Mouse (Mus musculus) stomach, embryonic 14.5 days (tissue): Measurements from ENCODE around the gene Rbm4b. TPM values are rescaled to one million over a fixed set of nuclear protein-coding genes. Genes with fewer than 3 reads are reported as not detected.
"Not testable (repeated sequence)": the region's sequence is repeated elsewhere in the genome, so short reads cannot be mapped to it uniquely, and the experiment has no call there.

Source experiments
- ATAC-seq: fragments of 200-750 bp; cut with Nextera tagmentation; 2 replicates; pipeline ENCODE4 v1.8.0; 2017; ENCODE audit warnings: low read depth, moderate TSS enrichment; ENCODE audit not compliant: insufficient number of reproducible peaks, insufficient read depth, low FRiP score
- H3K27ac ChIP-seq: fragments of 300-500 bp; sonication (generic); 2 replicates; pipeline ENCODE4 v1.5.1; 2014; ENCODE audit warnings: mild to moderate bottlenecking, low read length, moderate library complexity, mixed read lengths
- H3K27me3 ChIP-seq: fragments of 300-500 bp; sonication (generic); 2 replicates; pipeline ENCODE4 v1.6.1; 2014; ENCODE audit warnings: low read length, control low read depth, mixed read lengths; ENCODE audit not compliant: control insufficient read depth, insufficient read depth
- H3K36me3 ChIP-seq: fragments of 300-500 bp; sonication (generic); 2 replicates; pipeline ENCODE4 v1.6.1; 2014; ENCODE audit warnings: mild to moderate bottlenecking, control low read depth, low read length, moderate library complexity, mixed read lengths; ENCODE audit not compliant: control insufficient read depth, insufficient read depth
- H3K4me1 ChIP-seq: fragments of 300-500 bp; sonication (generic); 2 replicates; pipeline ENCODE4 v1.6.1; 2014; ENCODE audit warnings: low read length, control low read depth, mixed read lengths; ENCODE audit not compliant: control insufficient read depth, insufficient read depth
- H3K4me2 ChIP-seq: fragments of 300-500 bp; sonication (generic); replicated peaks from 2 replicates; pipeline ENCODE4 v1.6.1; 2014; ENCODE audit warnings: low read depth, low read length, control low read depth
- H3K4me3 ChIP-seq: fragments of 300-500 bp; sonication (generic); 2 replicates; pipeline ENCODE4 v1.5.1; 2014; ENCODE audit warnings: low read depth, low read length, control low read depth
- H3K9ac ChIP-seq: fragments of 300-500 bp; sonication (generic); replicated peaks from 2 replicates; pipeline ENCODE4 v1.6.1; 2014; ENCODE audit warnings: low read depth, mild to moderate bottlenecking, control low read depth, low read length, moderate library complexity, mixed read lengths
- H3K9me3 ChIP-seq: fragments of 300-500 bp; sonication (generic); 2 replicates; pipeline ENCODE4 v1.6.1; 2016; ENCODE audit warnings: low read depth, low read length, control low read depth; ENCODE audit not compliant: control insufficient read depth
- WGBS: fragments of 180-500 bp; shearing (Covaris S2); extraction: QIAGEN DNeasy Blood & Tissue Kit; methylation state at CpG from one replicate; pipeline ENCODE4 v1.1.7; 2014; 5-methylcytosine and 5-hydroxymethylcytosine counted together
- polyA plus RNA-seq: library from polyadenylated mRNA; unstranded; fragments of >200 nt; fragmentation: Nextera tagmentation; extraction: Ambion mirVana; gene quantifications from 2 replicates; pipeline ENCODE4 v1.2.1, GENCODE M21; 2014

Gene Rbm4b
- polyA plus RNA-seq, 1 experiment from 2014 or later: 79.1 TPM

- Histone ChIP-seq H3K27ac (peak overlapping the region; percentile 95), H3K4me2 (peak overlapping the region; percentile 46), H3K9ac (peak overlapping the region; percentile 71; the same call in 1 of the 2 replicates), H3K4me1 (peaks cover 11% of the 10 kb centered on the region), H3K4me3 (peak overlapping the region; percentile 93)
- not testable (repeated sequence) for H3K27me3 ChIP-seq, H3K9me3 ChIP-seq, ATAC-seq, H3K36me3 ChIP-seq
- WGBS: 77% methylated on average over 8 of the region's 8 CpGs
Observed at GRCm38 (mm10) chr19:4812334-4812949, 56.1 kb downstream of the Rbm4b start.

GRCm38 (mm10) chr19:4813015-4813414 is 56.7 kb downstream of the Rbm4b start:
- no peaks in the 10 kb centered on the region for H3K27me3 ChIP-seq
- no peak overlapping the region for H3K4me2 ChIP-seq
- H3K9ac ChIP-seq: no peak overlapping the region
- H3K27ac ChIP-seq: no peak overlapping the region
- H3K4me3 ChIP-seq: no peak overlapping the region
- WGBS: 82% methylated on average over 6 of the region's 6 CpGs
- H3K9me3 ChIP-seq: no peaks in the 10 kb centered on the region
- peaks cover 11% of the 10 kb centered on the region for H3K4me1 ChIP-seq
- no peaks in the 10 kb centered on the region for H3K36me3 ChIP-seq
- no peak for ATAC-seq

Other genes starting within 250 kb of the Rbm4b start
- 11.4 and 12.7 TPM in 2 replicates for gene Pcx, start 246.0 kb upstream of the Rbm4b start, polyA plus RNA-seq
- gene Lrfn4, start 140.8 kb upstream of the Rbm4b start, polyA plus RNA-seq: 8.3 and 11.3 TPM in 2 replicates
- 62.2 and 69.6 TPM in 2 replicates for gene Rce1, start 130.9 kb upstream of the Rbm4b start, polyA plus RNA-seq
- gene Gm960, start 57.8 kb upstream of the Rbm4b start, polyA plus RNA-seq: 3.0 and 6.4 TPM in 2 replicates
- 3.7 and 3.9 TPM in 2 replicates for gene Sptbn2, start 45.3 kb upstream of the Rbm4b start, polyA plus RNA-seq
- 58.0 and 60.7 TPM in 2 replicates for gene Rbm4, start 37.4 kb downstream of the Rbm4b start, polyA plus RNA-seq
- gene Gm21992, start 55.1 kb downstream of the Rbm4b start, polyA plus RNA-seq: 32.0 and 35.8 TPM in 2 replicates
- 75.9 and 77.7 TPM in 2 replicates for gene Rbm14, start 55.1 kb downstream of the Rbm4b start, polyA plus RNA-seq
- 55.4 and 55.8 TPM in 2 replicates for gene Ccs, start 82.8 kb downstream of the Rbm4b start, polyA plus RNA-seq
- 0.07 TPM in 1 of 2 replicates, not detected in the other for gene Ccdc87, start 82.9 kb downstream of the Rbm4b start, polyA plus RNA-seq
- gene Ctsf, start 98.6 kb downstream of the Rbm4b start, polyA plus RNA-seq: 22.7 and 30.0 TPM in 2 replicates
- gene Actn3, start 121.4 kb downstream of the Rbm4b start, polyA plus RNA-seq: 1.8 and 2.1 TPM in 2 replicates
- 9.9 and 10.2 TPM in 2 replicates for gene Zdhhc24, start 122.2 kb downstream of the Rbm4b start, polyA plus RNA-seq
- gene Bbs1, start 150.1 kb downstream of the Rbm4b start, polyA plus RNA-seq: 4.0 and 6.4 TPM in 2 replicates
- 90.1 and 93.8 TPM in 2 replicates for gene Dpp3, start 171.8 kb downstream of the Rbm4b start, polyA plus RNA-seq
- 1.5 and 1.6 TPM in 2 replicates for gene Peli3, start 186.6 kb downstream of the Rbm4b start, polyA plus RNA-seq
- gene Mrpl11, start 205.7 kb downstream of the Rbm4b start, polyA plus RNA-seq: 107 and 115 TPM in 2 replicates
- gene Npas4, start 233.8 kb downstream of the Rbm4b start, polyA plus RNA-seq: 0.26 and 0.50 TPM in 2 replicates